Mouse (Mus musculus) brain, embryonic 14.5 days (tissue): Measurements from ENCODE around the gene Stard3.

Source experiments
- CTCF ChIP-seq: fragments of 200-500 bp; IDR thresholded peaks from 2 replicates; pipeline ENCODE4 v1.5.1; 2012; ENCODE audit warnings: inconsistent platforms, mild to moderate bottlenecking, moderate library complexity, borderline replicate concordance; ENCODE audit not compliant: insufficient read depth, insufficient read length; ENCODE audit errors: extremely low read depth
- POLR2A ChIP-seq: fragments of 200-500 bp; IDR thresholded peaks from 2 replicates; pipeline ENCODE4 v1.6.1; 2012; ENCODE audit warnings: mild to moderate bottlenecking, inconsistent platforms, borderline replicate concordance; ENCODE audit not compliant: poor library complexity, insufficient read depth, insufficient read length, severe bottlenecking; ENCODE audit errors: extremely low read depth

- no peak for TF ChIP-seq CTCF
- TF ChIP-seq POLR2A: no peak
These were observed 30.1 kb downstream of the Stard3 start for GRCm38 (mm10) chr11:98388282-98388681.
